Mouse (Mus musculus) T-helper 17 cell (primary cell): ENCODE data around the gene Pid1.

Experiments used
- in situ Hi-C, 2 experiments: fragments of 300-600 bp; cut with MboI, MseI; formaldehyde crosslinking; loops; 1 replicate in 1 of 2; 2 replicates in 1 of 2; pipeline ENCODE4 v1.15.1; 2025; ENCODE audit warnings: high pct_unique_total_duplicates in 2 of 2

The Pid1 gene

GRCm38 (mm10) chr1:84077023-84077422, 287.0 kb downstream of the Pid1 start:
- in situ Hi-C loops = no loop called here

- in situ Hi-C loops = no loop called here
Observed at GRCm38 (mm10) chr1:84056884-84057630, 306.9 kb downstream of the Pid1 start.

- in situ Hi-C loops = no loop called here
Observed at GRCm38 (mm10) chr1:84056306-84056705, 307.7 kb downstream of the Pid1 start.

- in situ Hi-C loops = no loop called here
Observed at GRCm38 (mm10) chr1:84025746-84026145, 338.2 kb downstream of the Pid1 start.

- in situ Hi-C loops = no loop called here
Observed at GRCm38 (mm10) chr1:84012871-84013375, 351.1 kb downstream of the Pid1 start.

- in situ Hi-C loops = no loop called here
Observed at GRCm38 (mm10) chr1:84002630-84003029, 361.4 kb downstream of the Pid1 start.
